Mouse (Mus musculus): ENCODE results near the gene Adrm1. TPM values are rescaled to one million over a fixed set of nuclear protein-coding genes. Genes with fewer than 3 reads are reported as not detected.
A peak's percentile ranks its signal among the peaks of the same experiment; 100 is the strongest.

Adrm1 gene
- polyA plus RNA-seq, 1 experiment from 2014 or later, result 147 TPM

GRCm38 (mm10) chr2:180218677-180219076 is 47.4 kb downstream of the Adrm1 start:
- Histone ChIP-seq H3K27me3 (ENCODE audit: control insufficient read depth, insufficient read depth, low read length) (no peaks in the 10 kb centered on the region; the same call in 1 of the 2 replicates), H3K9me3 (ENCODE audit: control insufficient read depth, low read length) (no peaks in the 10 kb centered on the region), H3K9ac (replicated peaks; ENCODE audit: low read depth, low read length) (no peak overlapping the region), H3K4me1 (ENCODE audit: control insufficient read depth, insufficient read depth, low read length) (no peaks in the 10 kb centered on the region), H3K4me2 (ENCODE audit: low read depth, low read length) (no peak overlapping the region), H3K36me3 (ENCODE audit: control insufficient read depth, insufficient read depth, low read length) (no peaks in the 10 kb centered on the region), H3K27ac (ENCODE audit: low read depth, low read length) (peak overlapping the region; percentile 16; the same call in 1 of the 2 replicates), H3K4me3 (ENCODE audit: low read depth, low read length) (no peak overlapping the region)
- no peak for ATAC-seq (ENCODE audit: low read depth)
- 61% methylated on average over 5 of the region's 5 CpGs for WGBS

- Histone ChIP-seq H3K27me3 (ENCODE audit: control insufficient read depth, insufficient read depth, low read length) (peaks cover 2% of the 10 kb centered on the region), H3K4me1 (ENCODE audit: control insufficient read depth, insufficient read depth, low read length) (no peaks in the 10 kb centered on the region), H3K4me2 (ENCODE audit: low read depth, low read length) (no peak overlapping the region), H3K36me3 (ENCODE audit: control insufficient read depth, insufficient read depth, low read length) (no peaks in the 10 kb centered on the region), H3K27ac (ENCODE audit: low read depth, low read length) (no peak overlapping the region), H3K9ac (replicated peaks; ENCODE audit: low read depth, low read length) (no peak overlapping the region), H3K4me3 (ENCODE audit: low read depth, low read length) (no peak overlapping the region), H3K9me3 (ENCODE audit: control insufficient read depth, low read length) (no peaks in the 10 kb centered on the region)
- no peak for ATAC-seq (ENCODE audit: low read depth)
- WGBS, result 79% methylated on average over 15 of the region's 15 CpGs
These were observed 48.1 kb downstream of the Adrm1 start for GRCm38 (mm10) chr2:180219145-180219943.

- peaks cover 8% of the 10 kb centered on the region for H3K27me3 ChIP-seq (ENCODE audit: control insufficient read depth, insufficient read depth, low read length)
- H3K4me2 ChIP-seq (ENCODE audit: low read depth, low read length), result no peak overlapping the region
- WGBS, result 86% methylated on average over 9 of the region's 9 CpGs
- no peak overlapping the region for H3K27ac ChIP-seq (ENCODE audit: low read depth, low read length)
- H3K36me3 ChIP-seq (ENCODE audit: control insufficient read depth, insufficient read depth, low read length), result no peaks in the 10 kb centered on the region
- no peak overlapping the region for H3K4me3 ChIP-seq (ENCODE audit: low read depth, low read length)
- no peak for ATAC-seq (ENCODE audit: low read depth)
- no peak overlapping the region for H3K9ac ChIP-seq (replicated peaks; ENCODE audit: low read depth, low read length)
- H3K4me1 ChIP-seq (ENCODE audit: control insufficient read depth, insufficient read depth, low read length), result no peaks in the 10 kb centered on the region
- H3K9me3 ChIP-seq (ENCODE audit: control insufficient read depth, low read length), result no peaks in the 10 kb centered on the region
These were observed 48.9 kb downstream of the Adrm1 start for GRCm38 (mm10) chr2:180220165-180220564.

GRCm38 (mm10) chr2:180221051-180221450 is 49.8 kb downstream of the Adrm1 start:
- H3K4me1 ChIP-seq (ENCODE audit: control insufficient read depth, insufficient read depth, low read length), result peaks cover 4% of the 10 kb centered on the region; the same call in 1 of the 2 replicates
- H3K4me3 ChIP-seq (ENCODE audit: low read depth, low read length), result no peak overlapping the region
- peaks cover 8% of the 10 kb centered on the region for H3K27me3 ChIP-seq (ENCODE audit: control insufficient read depth, insufficient read depth, low read length)
- WGBS, result 94% methylated on average over 9 of the region's 9 CpGs
- no peaks in the 10 kb centered on the region for H3K36me3 ChIP-seq (ENCODE audit: control insufficient read depth, insufficient read depth, low read length)
- no peak overlapping the region for H3K4me2 ChIP-seq (ENCODE audit: low read depth, low read length)
- ATAC-seq (ENCODE audit: low read depth), result no peak
- no peak overlapping the region for H3K9ac ChIP-seq (replicated peaks; ENCODE audit: low read depth, low read length)
- H3K9me3 ChIP-seq (ENCODE audit: control insufficient read depth, low read length), result no peaks in the 10 kb centered on the region
- no peak overlapping the region for H3K27ac ChIP-seq (ENCODE audit: low read depth, low read length)

- ATAC-seq (ENCODE audit: low read depth), result peak; percentile 32; the same call in 1 of the 2 replicates
- 23% methylated on average over 6 of the region's 6 CpGs for WGBS
- H3K27ac ChIP-seq (ENCODE audit: low read depth, low read length), result no peak overlapping the region
- H3K36me3 ChIP-seq (ENCODE audit: control insufficient read depth, insufficient read depth, low read length), result no peaks in the 10 kb centered on the region
- H3K27me3 ChIP-seq (ENCODE audit: control insufficient read depth, insufficient read depth, low read length), result peaks cover 8% of the 10 kb centered on the region
- H3K9ac ChIP-seq (replicated peaks; ENCODE audit: low read depth, low read length), result no peak overlapping the region
- H3K9me3 ChIP-seq (ENCODE audit: control insufficient read depth, low read length), result no peaks in the 10 kb centered on the region
- no peak overlapping the region for H3K4me2 ChIP-seq (ENCODE audit: low read depth, low read length)
- peaks cover 7% of the 10 kb centered on the region; the same call in 1 of the 2 replicates for H3K4me1 ChIP-seq (ENCODE audit: control insufficient read depth, insufficient read depth, low read length)
- H3K4me3 ChIP-seq (ENCODE audit: low read depth, low read length), result no peak overlapping the region
These were observed 51.0 kb downstream of the Adrm1 start for GRCm38 (mm10) chr2:180222250-180222649.

- H3K27ac ChIP-seq (ENCODE audit: low read depth, low read length), result no peak overlapping the region
- no peak for ATAC-seq (ENCODE audit: low read depth)
- H3K4me2 ChIP-seq (ENCODE audit: low read depth, low read length), result peak overlapping the region; percentile 99
- 2% methylated on average over 11 of the region's 13 CpGs for WGBS
- no peaks in the 10 kb centered on the region for H3K9me3 ChIP-seq (ENCODE audit: control insufficient read depth, low read length)
- peak overlapping the region; percentile 49; the same call in 1 of the 2 replicates for H3K4me3 ChIP-seq (ENCODE audit: low read depth, low read length)
- no peaks in the 10 kb centered on the region for H3K36me3 ChIP-seq (ENCODE audit: control insufficient read depth, insufficient read depth, low read length)
- peaks cover 17% of the 10 kb centered on the region; the same call in 1 of the 2 replicates for H3K4me1 ChIP-seq (ENCODE audit: control insufficient read depth, insufficient read depth, low read length)
- H3K9ac ChIP-seq (replicated peaks; ENCODE audit: low read depth, low read length), result no peak overlapping the region
- peaks cover 8% of the 10 kb centered on the region for H3K27me3 ChIP-seq (ENCODE audit: control insufficient read depth, insufficient read depth, low read length)
These were observed 53.4 kb downstream of the Adrm1 start for GRCm38 (mm10) chr2:180224647-180225043.

- Histone ChIP-seq H3K27me3 (ENCODE audit: control insufficient read depth, insufficient read depth, low read length) (peaks cover 8% of the 10 kb centered on the region), H3K4me1 (ENCODE audit: control insufficient read depth, insufficient read depth, low read length) (peaks cover 17% of the 10 kb centered on the region; the same call in 1 of the 2 replicates), H3K9ac (replicated peaks; ENCODE audit: low read depth, low read length) (peak overlapping the region; percentile 53), H3K4me3 (ENCODE audit: low read depth, low read length) (peak overlapping the region; percentile 49), H3K9me3 (ENCODE audit: control insufficient read depth, low read length) (no peaks in the 10 kb centered on the region), H3K4me2 (ENCODE audit: low read depth, low read length) (peak overlapping the region; percentile 99), H3K36me3 (ENCODE audit: control insufficient read depth, insufficient read depth, low read length) (no peaks in the 10 kb centered on the region), H3K27ac (ENCODE audit: low read depth, low read length) (no peak overlapping the region)
- peak; percentile 32 for ATAC-seq (ENCODE audit: low read depth)
- under 1% methylated on average over 48 of the region's 55 CpGs for WGBS
These were observed 53.9 kb downstream of the Adrm1 start for GRCm38 (mm10) chr2:180225044-180225761.

Measured in neural tube, embryonic 14.5 days (tissue).